Mouse (Mus musculus) liver, embryonic 13.5 days (tissue): ENCODE data around the gene Fuca1. TPM values are rescaled to one million over a fixed set of nuclear protein-coding genes. Genes with fewer than 3 reads are reported as not detected.
"Not testable (repeated sequence)": the region's sequence is repeated elsewhere in the genome, so short reads cannot be mapped to it uniquely, and the experiment has no call there.

Source experiments
- ATAC-seq: fragments of 200-750 bp; cut with Nextera tagmentation; 2 replicates; pipeline ENCODE4 v1.8.0; 2017; ENCODE audit warnings: low read depth, mild to moderate bottlenecking, moderate number of reproducible peaks, moderate library complexity
- DNase-seq: peaks from one replicate; pipeline ENCODE4 v3.0.0; 2022
- H3K27ac ChIP-seq: fragments of 300-500 bp; sonication (generic); 2 replicates; pipeline ENCODE4 v1.5.1; 2015; ENCODE audit warnings: moderate library complexity, mild to moderate bottlenecking, inconsistent platforms
- H3K27me3 ChIP-seq: fragments of 300-500 bp; sonication (generic); 2 replicates; pipeline ENCODE4 v1.6.1; 2015; ENCODE audit warnings: mild to moderate bottlenecking, inconsistent platforms
- H3K36me3 ChIP-seq: fragments of 300-500 bp; sonication (generic); 2 replicates; pipeline ENCODE4 v1.6.1; 2015; ENCODE audit warnings: mild to moderate bottlenecking, inconsistent platforms
- H3K4me1 ChIP-seq: fragments of 300-500 bp; sonication (generic); replicated peaks from 2 replicates; pipeline ENCODE4 v1.6.1; 2015; ENCODE audit warnings: inconsistent platforms
- H3K4me2 ChIP-seq: fragments of 300-500 bp; sonication (generic); 2 replicates; pipeline ENCODE4 v1.6.1; 2015; ENCODE audit warnings: inconsistent platforms, mild to moderate bottlenecking, moderate library complexity
- H3K4me3 ChIP-seq: fragments of 300-500 bp; sonication (generic); replicated peaks from 2 replicates; pipeline ENCODE4 v1.5.1; 2015; ENCODE audit warnings: mild to moderate bottlenecking, inconsistent platforms
- H3K9ac ChIP-seq: fragments of 300-500 bp; sonication (generic); 2 replicates; pipeline ENCODE4 v1.6.1; 2015; ENCODE audit warnings: mild to moderate bottlenecking, inconsistent platforms
- H3K9me3 ChIP-seq: fragments of 300-500 bp; sonication (generic); replicated peaks from 2 replicates; pipeline ENCODE4 v1.6.1; 2016; ENCODE audit warnings: inconsistent platforms
- WGBS: fragments of 180-500 bp; shearing (Covaris S2); methylation state at CpG from one replicate; pipeline ENCODE4 v1.1.7; 2015; ENCODE audit not compliant: insufficient replicate concordance; 5-methylcytosine and 5-hydroxymethylcytosine counted together
- polyA plus RNA-seq: library from polyadenylated mRNA; unstranded; fragments of >200 nt; fragmentation: Nextera tagmentation; extraction: Ambion mirVana; gene quantifications from 2 replicates; pipeline ENCODE4 v1.2.1, GENCODE M21; 2015

The Fuca1 gene
- polyA plus RNA-seq, 1 experiment from 2014 or later = 18.1 TPM

DNA sequence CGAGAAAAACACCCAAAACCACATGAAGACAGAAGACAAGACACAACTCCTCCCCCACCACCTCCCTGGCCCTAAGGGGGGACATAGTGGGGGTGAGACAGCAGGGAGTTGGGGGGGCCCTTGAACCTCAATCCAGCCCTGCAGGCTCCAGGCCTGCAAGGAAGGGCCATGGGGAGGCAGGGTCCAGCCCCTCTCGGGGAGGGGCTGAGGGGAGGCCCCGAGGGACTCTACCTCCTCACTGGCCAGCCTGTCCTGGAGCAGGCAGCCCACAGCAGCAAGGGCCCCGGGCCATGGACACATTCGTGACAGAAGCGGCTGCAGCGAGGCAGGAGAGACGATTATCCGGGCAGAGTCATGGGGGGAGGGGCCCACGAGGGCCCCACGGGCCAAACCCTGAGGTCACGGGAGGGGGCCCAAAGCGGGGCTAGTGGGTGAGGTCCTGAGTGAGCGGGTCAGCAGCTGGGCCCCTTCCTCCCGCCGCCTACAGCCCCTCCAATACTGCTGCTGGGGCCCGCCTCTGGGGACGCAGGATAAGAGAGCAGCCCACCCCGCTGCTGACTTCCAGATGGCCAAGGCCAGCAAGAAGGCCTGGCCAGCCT is 47.8 kb downstream of the Fuca1 start:
- H3K4me1 ChIP-seq = peaks cover 52% of the 10 kb centered on the region
- WGBS = 72% methylated on average over 19 of the region's 19 CpGs
- DNase-seq (no peak), ATAC-seq (no peak)
- no peak overlapping the region for H3K4me2 ChIP-seq
- peaks cover 55% of the 10 kb centered on the region for H3K36me3 ChIP-seq
- H3K4me3 ChIP-seq = no peak overlapping the region
- no peak overlapping the region for H3K27ac ChIP-seq
- no peak overlapping the region for H3K9ac ChIP-seq
- no peaks in the 10 kb centered on the region for H3K27me3 ChIP-seq
- H3K9me3 ChIP-seq = no peaks in the 10 kb centered on the region

DNA sequence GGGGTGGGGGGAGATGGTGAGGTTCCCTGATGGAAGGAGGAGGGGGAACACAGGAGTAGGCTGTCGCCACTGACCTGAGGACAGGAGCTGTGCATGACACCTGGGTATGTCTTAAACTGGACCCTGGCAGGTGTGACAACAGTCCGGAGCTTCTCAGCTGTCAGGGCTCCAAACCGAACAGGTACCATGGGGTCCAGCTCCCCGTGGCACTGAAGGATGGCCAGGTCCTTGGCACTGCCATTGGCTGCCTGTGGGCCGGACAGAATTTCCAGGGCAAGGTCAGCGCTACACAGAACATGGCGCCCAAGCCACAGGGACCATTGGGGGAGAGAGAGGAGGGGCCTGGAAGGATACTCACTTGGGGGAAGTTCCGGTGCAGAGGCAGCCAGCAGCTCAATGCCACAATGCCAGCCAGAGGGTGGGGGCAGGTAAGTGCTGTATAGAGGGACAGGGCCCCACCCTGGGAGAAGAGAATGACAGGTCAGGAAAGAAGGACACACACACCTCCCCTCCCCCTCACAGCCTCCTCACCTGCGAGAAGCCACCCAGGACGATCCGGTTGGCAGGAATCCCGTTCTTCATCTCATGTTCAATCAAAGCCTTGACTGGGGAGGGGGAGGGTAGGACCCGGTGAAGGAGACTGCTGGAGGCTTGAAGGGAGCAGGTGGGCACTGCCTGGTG is 48.7 kb downstream of the Fuca1 start:
- H3K36me3 ChIP-seq = peaks cover 62% of the 10 kb centered on the region
- DNase-seq (no peak), ATAC-seq (no peak)
- H3K4me1 ChIP-seq = peaks cover 54% of the 10 kb centered on the region
- H3K4me2 ChIP-seq = no peak overlapping the region
- no peak overlapping the region for H3K9ac ChIP-seq
- H3K4me3 ChIP-seq = no peak overlapping the region
- no peaks in the 10 kb centered on the region for H3K27me3 ChIP-seq
- H3K9me3 ChIP-seq = no peaks in the 10 kb centered on the region
- WGBS = 83% methylated on average over 13 of the region's 13 CpGs
- no peak overlapping the region for H3K27ac ChIP-seq

DNA sequence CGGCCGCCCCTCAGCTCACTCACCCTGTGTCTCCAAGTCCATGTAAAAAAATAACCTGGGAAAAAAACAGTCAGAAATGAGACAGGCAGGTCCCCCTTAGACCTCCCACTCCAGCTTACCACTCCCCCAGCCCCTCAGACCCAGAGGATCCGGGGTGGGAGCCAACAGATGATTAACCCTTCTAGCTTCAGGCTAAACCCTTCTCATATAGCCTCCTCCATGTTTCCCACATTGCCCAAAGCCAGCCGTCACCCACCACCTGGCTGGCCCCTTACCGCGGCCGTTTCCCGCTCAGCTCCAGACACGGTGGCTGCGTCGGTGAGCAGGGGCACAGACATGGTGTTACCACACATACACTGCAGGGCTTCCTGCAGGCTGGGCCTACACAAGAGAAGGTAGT is 50.0 kb downstream of the Fuca1 start:
- DNase-seq (no peak), ATAC-seq (no peak)
- Histone ChIP-seq H3K4me1 (peaks cover 42% of the 10 kb centered on the region), H3K27ac (no peak overlapping the region), H3K4me2 (peak overlapping the region; percentile 86), H3K27me3 (no peaks in the 10 kb centered on the region), H3K9me3 (no peaks in the 10 kb centered on the region), H3K36me3 (peaks cover 75% of the 10 kb centered on the region), H3K9ac (no peak overlapping the region), H3K4me3 (peak overlapping the region; percentile 89; the same call in 1 of the 2 replicates)
- WGBS = 87% methylated on average over 11 of the region's 11 CpGs

DNA sequence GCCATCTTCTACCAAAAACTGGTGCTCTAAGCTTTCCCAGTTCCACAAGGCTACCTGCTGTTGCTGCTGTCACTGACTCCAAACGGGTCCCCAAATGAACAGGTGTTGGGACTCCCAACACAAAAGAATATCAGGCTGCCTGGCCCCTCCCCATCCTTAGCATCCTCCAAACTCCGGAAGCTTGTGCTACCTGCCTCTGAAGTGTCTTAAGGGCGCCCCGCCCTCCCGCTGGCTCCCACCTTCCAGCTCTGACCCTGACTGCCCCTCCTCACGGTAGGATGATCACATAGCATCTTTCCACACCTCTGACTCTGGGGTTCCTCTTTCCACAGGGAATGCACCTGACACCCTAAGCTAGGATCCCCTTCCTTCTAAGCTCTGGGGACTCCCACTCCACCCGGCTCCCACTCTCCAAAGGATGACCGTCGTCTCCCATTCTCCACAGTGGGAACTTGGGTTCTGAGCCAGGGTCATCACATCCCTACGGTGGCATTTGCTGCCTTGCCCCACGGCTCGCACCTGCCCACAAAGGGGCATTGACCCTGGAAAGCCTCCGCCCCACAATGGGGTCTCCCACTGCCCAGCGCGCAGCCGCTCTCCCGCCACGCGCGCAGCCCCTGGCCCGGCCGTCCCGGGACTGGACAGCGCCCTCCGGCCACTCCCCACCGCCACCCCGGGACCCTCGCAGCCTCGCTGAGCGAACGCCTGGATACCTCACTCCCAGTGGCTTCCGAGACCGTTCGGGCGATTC is 51.4 kb downstream of the Fuca1 start:
- Histone ChIP-seq H3K9me3 (no peaks in the 10 kb centered on the region), H3K4me3 (peak overlapping the region; percentile 89), H3K27me3 (no peaks in the 10 kb centered on the region), H3K36me3 (peaks cover 75% of the 10 kb centered on the region), H3K4me2 (peak overlapping the region; percentile 86), H3K4me1 (peaks cover 35% of the 10 kb centered on the region), H3K27ac (peak overlapping the region; percentile 79), H3K9ac (peak overlapping the region; percentile 93)
- DNase-seq (no peak), ATAC-seq (peak; percentile 14)
- 1% methylated on average over 35 of the region's 35 CpGs for WGBS

DNA sequence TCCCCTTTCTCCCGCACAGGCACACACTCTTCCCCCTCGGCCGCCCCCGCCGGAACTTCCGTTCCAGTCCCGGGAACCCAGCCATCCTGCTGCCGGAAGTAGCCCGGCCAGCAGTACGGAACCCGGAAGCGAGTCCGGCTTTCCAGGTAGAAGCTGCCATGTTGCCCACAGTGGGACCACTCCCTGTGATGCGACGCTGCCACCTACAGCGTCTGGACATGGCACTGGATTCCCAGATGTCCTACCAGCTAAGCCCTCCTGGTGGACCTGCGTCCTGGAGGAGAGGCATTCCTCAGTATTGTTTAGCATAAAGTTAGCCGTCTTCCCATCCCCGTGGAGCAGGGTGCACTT is 52.0 kb downstream of the Fuca1 start, which contains the start of gene Lypla2:
Gene Lypla2 (minus strand): TSS at position 71 of the 351 bp plus-strand sequence.
- Histone ChIP-seq H3K4me3 (peak within 1 kb of the TSS; percentile 89), H3K36me3 (peaks cover 74% of the 10 kb centered on the region), H3K4me1 (peaks cover 35% of the 10 kb centered on the region), H3K27ac (peak within 1 kb of the TSS; percentile 79), H3K9me3 (no peaks in the 10 kb centered on the region), H3K27me3 (no peaks in the 10 kb centered on the region), H3K9ac (peak within 1 kb of the TSS; percentile 93), H3K4me2 (peak within 1 kb of the TSS; percentile 86)
- ATAC-seq = peak; percentile 76
- peak; percentile 68 for DNase-seq
- 1% methylated on average over 19 of the region's 19 CpGs for WGBS

DNA sequence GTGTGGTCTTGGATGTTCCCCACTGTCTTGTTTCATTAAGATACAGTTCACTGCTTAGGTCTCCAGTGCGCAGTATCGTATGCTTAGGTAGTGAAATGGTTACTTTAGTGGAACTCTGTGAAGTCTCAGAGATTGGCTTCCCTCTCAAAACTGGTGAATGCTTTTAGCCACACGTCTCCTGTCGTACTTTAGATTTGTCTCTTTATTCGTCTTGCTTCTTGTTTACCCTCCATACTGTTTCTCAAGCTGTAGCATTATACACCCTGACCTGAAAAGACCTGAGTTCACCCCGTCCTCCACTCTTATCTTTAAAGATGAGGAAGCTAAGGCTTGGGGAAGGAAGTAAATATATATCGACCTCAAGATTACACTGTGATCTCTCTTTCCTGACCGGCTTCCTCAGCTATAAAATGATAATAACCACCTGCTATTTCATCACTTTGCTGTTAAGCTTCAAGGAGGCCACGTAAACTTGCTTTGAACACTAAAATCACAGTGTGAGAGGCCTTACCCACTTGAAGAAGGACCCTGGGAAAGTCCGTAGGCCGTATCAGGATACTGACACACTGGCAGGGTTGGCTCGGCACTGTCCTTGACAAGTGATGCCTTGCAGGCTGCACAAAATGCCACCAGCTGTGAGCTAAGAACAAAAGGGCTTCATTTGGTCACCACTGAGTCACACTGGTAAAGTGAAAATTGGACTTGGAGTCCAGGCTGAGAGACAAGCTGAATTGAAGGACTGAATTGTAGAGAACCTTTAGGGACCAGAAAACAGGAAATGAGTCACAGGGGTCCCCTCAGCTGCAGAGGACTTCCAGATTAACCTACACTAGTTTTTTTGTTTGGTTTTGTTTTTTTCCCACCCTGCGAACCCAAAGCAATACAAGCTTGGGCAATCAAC is 52.6 kb downstream of the Fuca1 start:
- ATAC-seq (peak; percentile 8; the same call in 1 of the 2 replicates), DNase-seq (no peak)
- H3K9me3 ChIP-seq = no peaks in the 10 kb centered on the region
- 38% methylated on average over 13 of the region's 13 CpGs for WGBS
- H3K27ac ChIP-seq = peak overlapping the region; percentile 79
- H3K9ac ChIP-seq = peak overlapping the region; percentile 93
- H3K36me3 ChIP-seq = peaks cover 72% of the 10 kb centered on the region
- H3K4me2 ChIP-seq = peak overlapping the region; percentile 86
- peaks cover 35% of the 10 kb centered on the region for H3K4me1 ChIP-seq
- peak overlapping the region; percentile 89 for H3K4me3 ChIP-seq
- H3K27me3 ChIP-seq = no peaks in the 10 kb centered on the region

DNA sequence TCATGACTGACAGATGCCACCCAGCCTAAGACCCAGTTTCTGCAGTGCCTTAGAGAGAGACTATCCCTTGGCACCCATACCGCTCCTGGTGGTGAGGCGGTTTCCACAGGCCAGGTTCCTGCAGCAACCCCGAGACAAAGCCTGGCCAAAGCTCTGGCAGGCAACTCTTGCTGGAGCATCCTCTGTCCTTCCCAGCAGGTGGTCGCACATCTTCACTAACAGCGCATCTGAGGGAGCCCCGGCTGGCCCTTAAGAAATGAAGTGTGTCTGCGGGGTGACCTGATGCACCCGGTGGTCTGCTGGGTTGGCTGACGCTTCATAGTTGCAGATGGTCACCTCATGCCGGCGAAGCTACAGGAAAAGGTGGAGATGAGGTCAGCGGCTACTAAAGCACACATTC is 55.6 kb downstream of the Fuca1 start:
- Histone ChIP-seq H3K36me3 (peaks cover 72% of the 10 kb centered on the region), H3K27me3 (no peaks in the 10 kb centered on the region), H3K27ac (no peak overlapping the region), H3K4me3 (no peak overlapping the region), H3K4me2 (no peak overlapping the region), H3K9ac (no peak overlapping the region), H3K4me1 (peaks cover 32% of the 10 kb centered on the region), H3K9me3 (no peaks in the 10 kb centered on the region)
- no peak for DNase-seq
- ATAC-seq = no peak
- 91% methylated on average over 12 of the region's 12 CpGs for WGBS

DNA sequence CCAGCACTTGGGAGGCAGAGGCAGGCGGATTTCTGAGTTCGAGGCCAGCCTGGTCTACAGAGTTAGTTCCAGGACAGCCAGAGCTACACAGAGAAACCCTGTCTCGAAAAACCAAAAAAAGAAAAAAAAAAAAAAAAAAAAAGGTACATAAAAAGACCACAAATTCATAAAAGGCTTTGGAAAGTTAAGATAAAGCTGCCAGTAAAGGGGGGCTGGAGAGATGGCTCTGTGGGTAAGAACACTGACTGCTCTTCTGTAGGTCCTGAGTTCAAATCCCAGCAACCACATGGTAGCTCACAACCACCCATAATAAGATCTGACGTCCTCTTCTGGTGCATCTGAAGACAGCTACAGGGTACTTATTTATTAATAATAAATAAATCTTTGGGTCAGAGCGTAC is 59.7 kb downstream of the Fuca1 start:
- DNase-seq, H3K27me3 ChIP-seq, H3K9me3 ChIP-seq, H3K27ac ChIP-seq, ATAC-seq, H3K4me2 ChIP-seq, H3K9ac ChIP-seq, H3K4me3 ChIP-seq: not testable (repeated sequence)
- Histone ChIP-seq H3K36me3 (peaks cover 94% of the 10 kb centered on the region), H3K4me1 (peaks cover 35% of the 10 kb centered on the region)
- WGBS = 88% methylated on average over 5 of the region's 5 CpGs

DNA sequence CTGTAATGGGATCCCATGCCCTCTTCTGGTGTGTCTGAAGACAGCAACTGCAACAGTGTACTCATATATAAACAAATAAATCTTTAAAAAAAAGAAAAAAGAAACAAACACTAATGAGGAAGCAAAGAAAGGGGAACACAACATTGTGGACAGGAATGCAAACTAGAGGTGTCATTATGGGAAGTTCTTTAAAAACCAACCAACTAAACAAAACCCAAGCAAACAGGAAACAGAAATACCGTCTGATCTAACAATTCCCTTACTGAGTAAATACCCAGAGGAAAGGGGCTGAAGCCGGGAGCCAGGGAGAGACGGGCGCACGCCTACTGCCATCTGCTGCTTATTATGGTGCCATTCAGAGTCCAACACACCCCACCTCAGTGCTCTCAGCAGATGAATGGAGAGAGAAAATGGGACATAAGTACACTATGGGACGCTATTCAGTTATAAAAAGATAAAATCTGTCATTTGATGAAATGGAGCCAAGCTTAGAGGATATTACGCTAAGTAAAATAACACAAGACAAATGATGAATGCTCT is 61.1 kb downstream of the Fuca1 start:
- H3K27me3 ChIP-seq = no peaks in the 10 kb centered on the region
- no peak overlapping the region for H3K4me3 ChIP-seq
- no peak for ATAC-seq
- WGBS = 75% methylated on average over 7 of the region's 7 CpGs
- H3K4me2 ChIP-seq = no peak overlapping the region
- peak overlapping the region; percentile 39 for H3K27ac ChIP-seq
- peaks cover 87% of the 10 kb centered on the region for H3K36me3 ChIP-seq
- H3K9ac ChIP-seq = no peak overlapping the region
- DNase-seq = no peak
- H3K4me1 ChIP-seq = peaks cover 45% of the 10 kb centered on the region
- H3K9me3 ChIP-seq = no peaks in the 10 kb centered on the region

DNA sequence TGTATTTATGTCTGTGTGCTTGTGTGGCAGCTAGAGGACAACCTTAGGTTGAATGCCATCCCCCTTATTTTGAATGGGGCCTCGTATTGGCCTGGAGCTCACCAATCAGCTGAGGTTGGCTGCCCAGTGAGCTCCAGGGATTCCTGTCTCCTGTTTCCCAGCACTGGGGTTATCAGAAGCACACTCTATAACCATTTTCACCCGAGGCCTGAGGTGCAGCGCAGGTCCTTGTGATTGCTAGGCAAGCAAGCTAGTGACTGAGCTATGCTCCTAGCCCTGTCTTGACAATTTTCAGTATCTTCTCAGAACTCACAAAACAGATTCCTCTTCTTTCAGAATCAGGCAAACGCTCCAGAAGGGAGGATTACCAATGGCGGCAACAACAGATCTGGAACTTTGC is 64.0 kb downstream of the Fuca1 start:
- no peaks in the 10 kb centered on the region for H3K27me3 ChIP-seq
- no peaks in the 10 kb centered on the region for H3K9me3 ChIP-seq
- peak overlapping the region; percentile 69 for H3K9ac ChIP-seq
- peak overlapping the region; percentile 91 for H3K4me2 ChIP-seq
- no peak for DNase-seq
- H3K4me1 ChIP-seq = peaks cover 53% of the 10 kb centered on the region
- ATAC-seq = no peak
- 77% methylated on average over 5 of the region's 5 CpGs for WGBS
- peak overlapping the region; percentile 84 for H3K4me3 ChIP-seq
- peaks cover 60% of the 10 kb centered on the region for H3K36me3 ChIP-seq
- peak overlapping the region; percentile 96 for H3K27ac ChIP-seq
